Mouse (Mus musculus) MEL (cell line): ENCODE measurements around the gene Bmp2k. TPM values are rescaled to one million over a fixed set of nuclear protein-coding genes. Genes with fewer than 3 reads are reported as not detected.

ENCODE experiments used
- DNase-seq: peaks from one replicate; pipeline ENCODE4 v3.0.0; 2011; ENCODE audit warnings: low read depth, low spot score
- H3K27ac ChIP-seq: 2 replicates; pipeline ENCODE4 v1.5.1; 2012; ENCODE audit warnings: low read depth, mild to moderate bottlenecking, control low read depth, low read length, moderate library complexity; ENCODE audit not compliant: control insufficient read depth
- H3K27me3 ChIP-seq, 2 experiments: fragments of 150-350 bp in 1 of 2; sonication (generic) in 1 of 2; 2 replicates each; pipeline ENCODE4 v1.6.1; 2012; ENCODE audit warnings: low read length in 2 of 2, mild to moderate bottlenecking in 2 of 2, improper control_type of control experiment in 1 of 2, moderate library complexity in 1 of 2; ENCODE audit not compliant: insufficient read depth in 2 of 2, control insufficient read depth in 1 of 2
- H3K36me3 ChIP-seq, 2 experiments: 2 replicates each; pipeline ENCODE4 v1.6.1; 2012 to 2014; ENCODE audit warnings: low read length in 2 of 2, improper control_type of control experiment in 1 of 2, inconsistent platforms in 1 of 2, mild to moderate bottlenecking in 1 of 2; ENCODE audit not compliant: insufficient read depth in 2 of 2, control insufficient read depth in 1 of 2
- H3K4me1 ChIP-seq, 2 experiments: fragments of 150-350 bp in 1 of 2; sonication (generic) in 1 of 2; 2 replicates each; pipeline ENCODE4 v1.6.1; 2012; ENCODE audit warnings: low read length in 2 of 2, improper control_type of control experiment in 1 of 2, mild to moderate bottlenecking in 1 of 2; ENCODE audit not compliant: insufficient read depth in 2 of 2, control insufficient read depth in 1 of 2
- H3K4me3 ChIP-seq, 2 experiments: fragments of 150-350 bp in 1 of 2; sonication (generic) in 1 of 2; 2 replicates each; pipeline ENCODE4 v1.5.1; 2012; ENCODE audit warnings: low read depth in 2 of 2, low read length in 2 of 2, mild to moderate bottlenecking in 2 of 2, moderate library complexity in 2 of 2, control low read depth in 1 of 2, improper control_type of control experiment in 1 of 2; ENCODE audit not compliant: control insufficient read depth in 1 of 2, insufficient read depth in 1 of 2
- H3K79me2 ChIP-seq: 2 replicates; pipeline ENCODE4 v1.6.1; 2012; ENCODE audit warnings: mild to moderate bottlenecking, low read length, moderate library complexity; ENCODE audit not compliant: control insufficient read depth, poor library complexity, insufficient read depth
- H3K9ac ChIP-seq: 2 replicates; pipeline ENCODE4 v1.6.1; 2012; ENCODE audit warnings: low read depth, mild to moderate bottlenecking, control low read depth, low read length, moderate library complexity; ENCODE audit not compliant: control insufficient read depth, poor library complexity, severe bottlenecking
- H3K9me3 ChIP-seq: fragments of 150-350 bp; sonication (generic); replicated peaks from 2 replicates; pipeline ENCODE4 v1.6.1; 2012; ENCODE audit warnings: mild to moderate bottlenecking, low read length, improper control_type of control experiment, moderate library complexity; ENCODE audit not compliant: insufficient read depth
- BHLHE40 ChIP-seq: IDR thresholded peaks from 2 replicates; pipeline ENCODE4 v1.6.1; 2012; ENCODE audit warnings: low read depth, mild to moderate bottlenecking, inconsistent platforms, low read length, improper control_type of control experiment, borderline replicate concordance
- CHD1 ChIP-seq: IDR thresholded peaks from 2 replicates; pipeline ENCODE4 v1.6.1; 2012; ENCODE audit warnings: low read depth, mild to moderate bottlenecking, inconsistent platforms, low read length, improper control_type of control experiment
- CHD2 ChIP-seq: IDR thresholded peaks from 2 replicates; pipeline ENCODE4 v1.6.1; 2011; ENCODE audit warnings: low read length, improper control_type of control experiment
- ELF1 ChIP-seq: IDR thresholded peaks from 2 replicates; pipeline ENCODE4 v1.6.1; 2014; ENCODE audit warnings: low read depth, mild to moderate bottlenecking, inconsistent platforms, low read length, improper control_type of control experiment, moderate library complexity
- EP300 ChIP-seq, 2 experiments: IDR thresholded peaks; 2 replicates each; pipeline ENCODE4 v1.6.1; 2011; ENCODE audit warnings: improper control_type of control experiment in 2 of 2, low read length in 2 of 2, low read depth in 1 of 2, mild to moderate bottlenecking in 1 of 2
- GABPA ChIP-seq: IDR thresholded peaks from 2 replicates; pipeline ENCODE4 v1.6.1; 2012; ENCODE audit warnings: low read depth, mild to moderate bottlenecking, inconsistent platforms, low read length, improper control_type of control experiment, moderate library complexity
- GATA1 ChIP-seq: IDR thresholded peaks from 2 replicates; pipeline ENCODE4 v1.6.1; 2011; ENCODE audit warnings: low read depth, low read length, improper control_type of control experiment
- JUND ChIP-seq: IDR thresholded peaks from 2 replicates; pipeline ENCODE4 v1.6.1; 2011; ENCODE audit warnings: low read depth, mild to moderate bottlenecking, improper control_type of control experiment, low read length
- MAX ChIP-seq: IDR thresholded peaks from 2 replicates; pipeline ENCODE4 v1.6.1; 2011; ENCODE audit warnings: low read length, improper control_type of control experiment
- MAZ ChIP-seq: IDR thresholded peaks from 2 replicates; pipeline ENCODE4 v1.6.1; 2012; ENCODE audit warnings: low read depth, mild to moderate bottlenecking, inconsistent platforms, low read length, improper control_type of control experiment
- MEF2A ChIP-seq: IDR thresholded peaks from 2 replicates; pipeline ENCODE4 v1.6.1; 2014; ENCODE audit warnings: low read depth, mild to moderate bottlenecking, inconsistent platforms, low read length, improper control_type of control experiment; ENCODE audit not compliant: poor library complexity, insufficient replicate concordance, severe bottlenecking; ENCODE audit errors: extremely low read depth
- MYB ChIP-seq: IDR thresholded peaks from 2 replicates; pipeline ENCODE4 v1.6.1; 2011; ENCODE audit warnings: mild to moderate bottlenecking, low read depth, low read length, improper control_type of control experiment
- MYC ChIP-seq: IDR thresholded peaks from 2 replicates; pipeline ENCODE4 v1.6.1; 2011; ENCODE audit warnings: low read depth, mild to moderate bottlenecking, low read length, improper control_type of control experiment, moderate library complexity
- POLR2A ChIP-seq, 2 experiments: IDR thresholded peaks; 2 replicates each; pipeline ENCODE4 v1.6.1; 2011 to 2012; ENCODE audit warnings: low read length in 2 of 2, mild to moderate bottlenecking in 2 of 2, control low read depth in 1 of 2, improper control_type of control experiment in 1 of 2, low read depth in 1 of 2, moderate library complexity in 1 of 2; ENCODE audit not compliant: control insufficient read depth in 1 of 2, insufficient read depth in 1 of 2, poor library complexity in 1 of 2
- POLR2AphosphoS2 ChIP-seq: IDR thresholded peaks from 2 replicates; pipeline ENCODE4 v1.6.1; 2011; ENCODE audit warnings: low read length, improper control_type of control experiment
- POLR2AphosphoS5 ChIP-seq: IDR thresholded peaks from 2 replicates; pipeline ENCODE4 v1.6.1; 2012; ENCODE audit warnings: low read depth, borderline replicate concordance, mild to moderate bottlenecking, inconsistent platforms, low read length, moderate library complexity, mixed read lengths
- RCOR1 ChIP-seq: IDR thresholded peaks from 2 replicates; pipeline ENCODE4 v1.6.1; 2012; ENCODE audit warnings: low read depth, mild to moderate bottlenecking, inconsistent platforms, low read length, improper control_type of control experiment
- SIN3A ChIP-seq: IDR thresholded peaks from 2 replicates; pipeline ENCODE4 v1.6.1; 2012; ENCODE audit warnings: low read length, improper control_type of control experiment, inconsistent platforms
- TBP ChIP-seq: IDR thresholded peaks from 2 replicates; pipeline ENCODE4 v1.8.0; 2011; ENCODE audit warnings: low read depth, low read length, improper control_type of control experiment
- TCF12 ChIP-seq: IDR thresholded peaks from 2 replicates; pipeline ENCODE4 v1.6.1; 2014; ENCODE audit warnings: low read depth, mild to moderate bottlenecking, inconsistent platforms, low read length, improper control_type of control experiment, moderate library complexity
- USF1 ChIP-seq: IDR thresholded peaks from 2 replicates; pipeline ENCODE4 v1.6.1; 2014; ENCODE audit warnings: low read depth, mild to moderate bottlenecking, inconsistent platforms, low read length, improper control_type of control experiment, moderate library complexity
- ZKSCAN1 ChIP-seq: IDR thresholded peaks from 2 replicates; pipeline ENCODE4 v1.6.1; 2012; ENCODE audit warnings: low read depth, mild to moderate bottlenecking, inconsistent platforms, low read length, improper control_type of control experiment, moderate library complexity
- ZMIZ1 ChIP-seq: IDR thresholded peaks from 2 replicates; pipeline ENCODE4 v1.6.1; 2012; ENCODE audit warnings: low read depth, mild to moderate bottlenecking, inconsistent platforms, low read length, improper control_type of control experiment, moderate library complexity
- ZNF384 ChIP-seq: IDR thresholded peaks from 2 replicates; pipeline ENCODE4 v1.6.1; 2012; ENCODE audit warnings: low read depth, mild to moderate bottlenecking, inconsistent platforms, low read length, improper control_type of control experiment
- polyA plus RNA-seq, 2 experiments: library from polyadenylated mRNA; stranded (reverse) in 1 of 2; unstranded in 1 of 2; fragments of >175 nt in 1 of 2; fragments of >200 nt in 1 of 2; gene quantifications; 2 replicates each; pipeline versions ENCODE4 v1.2.1 to v1.2.4; 2012; ENCODE audit warnings: low replicate concordance in 2 of 2, low read depth in 1 of 2; ENCODE audit not compliant: insufficient read length in 2 of 2, insufficient read depth in 1 of 2, missing spikeins in 1 of 2
- total RNA-seq: library from RNA; depleted of rRNA; stranded (reverse); fragments of 300-350 nt; gene quantifications from 2 replicates; pipeline ENCODE4 v1.2.3, GENCODE M21; 2012

The Bmp2k gene
- total and polyA plus RNA-seq, 3 experiments: 10.8 to 16.3 TPM; not detected in 1

- TF ChIP-seq TBP: peak; percentile 85
- no peak for TF ChIP-seq ELF1
- TF ChIP-seq POLR2A (IDR thresholded peaks at IDR 0.05; ENCODE audit: control insufficient read depth in 1 of 2, insufficient read depth in 1 of 2, low read depth in 1 of 2, low read length in 2 of 2, poor library complexity in 1 of 2): peak; percentile 30 to 83; a peak in 2 of 4 replicates
- TF ChIP-seq POLR2AphosphoS2: peak; percentile 60; the same call in 1 of the 2 replicates
- 0 out of 2 replicates have a peak, but pooled peaks have one; percentile 33 for TF ChIP-seq ZNF384
- peak; percentile 87 for TF ChIP-seq GATA1
- peak; percentile 93 for TF ChIP-seq MYC
- TF ChIP-seq MEF2A: no peak
- TF ChIP-seq ZKSCAN1: no peak
- TF ChIP-seq SIN3A: no peak; the same call in none of the 2 replicates
- TF ChIP-seq POLR2AphosphoS5: no peak
- TF ChIP-seq CHD2: no peak
- peak; percentile 86 for TF ChIP-seq TCF12
- TF ChIP-seq BHLHE40: peak; percentile 64
- TF ChIP-seq GABPA: no peak
- TF ChIP-seq MAZ: peak; percentile 85
- peak; percentile 62 for TF ChIP-seq MAX
Measured at GRCm38 (mm10) chr5:96949839-96950666, 47.4 kb upstream of the Bmp2k start (continued).

GRCm38 (mm10) chr5:96950667-96951492, 46.6 kb upstream of the Bmp2k start:
- H3K79me2 ChIP-seq: peaks cover 2% of the 10 kb centered on the region; the same call in 1 of the 2 replicates
- DNase-seq: no peak
- H3K36me3 ChIP-seq: peaks cover 0 to 34% of the 10 kb centered on the region in 2 experiments; a peak in 2 of 4 replicates
- H3K9me3 ChIP-seq: no peaks in the 10 kb centered on the region
- peak overlapping the region; percentile 57 to 61 for H3K4me3 ChIP-seq
- peak overlapping the region; percentile 100 for H3K27ac ChIP-seq
- H3K27me3 ChIP-seq: no peaks in the 10 kb centered on the region
- H3K4me1 ChIP-seq: peaks cover 17 to 37% of the 10 kb centered on the region in 2 experiments
- H3K9ac ChIP-seq: peak overlapping the region; percentile 87
- TF ChIP-seq ZMIZ1 (peak; percentile 21; the same call in 1 of the 2 replicates), BHLHE40 (no peak), RCOR1 (no peak), MYB (0 out of 2 replicates have a peak, but pooled peaks have one; percentile 18), CHD1 (peak; percentile 93; the same call in 1 of the 2 replicates), JUND (peak; percentile 95; the same call in 1 of the 2 replicates), USF1 (no peak), TBP (0 out of 2 replicates have a peak, but pooled peaks have one; percentile 28), EP300 (IDR thresholded peaks at IDR 0.05; ENCODE audit: low read depth in 1 of 2, low read length in 2 of 2) (no peak), TCF12 (no peak)
